Mouse (Mus musculus): Measurements from ENCODE around the gene Vopp1. TPM values are rescaled to one million over a fixed set of nuclear protein-coding genes. Genes with fewer than 3 reads are reported as not detected.

Gene Vopp1
- polyA plus RNA-seq, 1 experiment from 2014 or later = 24.3 TPM

DNA sequence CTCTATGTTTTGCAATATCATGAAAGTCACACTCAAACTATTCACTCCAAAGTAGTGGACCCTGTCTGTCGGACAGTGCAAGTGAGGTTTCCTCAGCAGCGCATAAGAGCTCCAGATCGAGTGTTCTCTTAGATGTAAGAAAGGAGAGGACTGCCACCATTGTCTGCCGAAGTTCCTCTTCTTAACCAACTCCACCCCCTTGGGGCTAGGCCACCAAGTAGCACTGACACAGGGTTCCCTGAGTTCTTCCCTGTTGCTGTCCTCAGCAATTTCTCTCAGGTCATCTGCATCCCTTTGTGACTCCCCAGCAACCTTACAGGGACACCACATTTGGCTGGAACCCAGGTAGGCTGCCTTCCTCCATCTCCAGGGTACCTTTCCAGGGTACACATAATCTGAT lies 34.4 kb downstream of the Vopp1 start:
- Histone ChIP-seq H3K27me3 (ENCODE audit: control insufficient read depth, insufficient read depth, low read length) (no peaks in the 10 kb centered on the region), H3K27ac (replicated peaks) (no peak overlapping the region), H3K4me2 (replicated peaks; ENCODE audit: low read depth) (no peak overlapping the region), H3K36me3 (ENCODE audit: control insufficient read depth, insufficient read depth, low read length) (0 out of 2 replicates have a peak, but pooled peaks cover 4% of the 10 kb centered on the region), H3K9ac (ENCODE audit: low read length) (no peak overlapping the region), H3K9me3 (ENCODE audit: control insufficient read depth, low read length) (no peaks in the 10 kb centered on the region), H3K4me1 (replicated peaks; ENCODE audit: control insufficient read depth, insufficient read depth) (no peaks in the 10 kb centered on the region), H3K4me3 (ENCODE audit: low read depth, low read length) (no peak overlapping the region)
- TF ChIP-seq EP300 (optimal IDR thresholded peaks at IDR 0.05) = no peak
- TF ChIP-seq CTCF (IDR thresholded peaks at IDR 0.05; ENCODE audit: low read depth) = no peak
- 87% methylated on average over 4 of the region's 4 CpGs for WGBS
- ATAC-seq (ENCODE audit: low FRiP score, low TSS enrichment) = no peak
- DNase-seq (ENCODE audit: low spot score) = no peak

DNA sequence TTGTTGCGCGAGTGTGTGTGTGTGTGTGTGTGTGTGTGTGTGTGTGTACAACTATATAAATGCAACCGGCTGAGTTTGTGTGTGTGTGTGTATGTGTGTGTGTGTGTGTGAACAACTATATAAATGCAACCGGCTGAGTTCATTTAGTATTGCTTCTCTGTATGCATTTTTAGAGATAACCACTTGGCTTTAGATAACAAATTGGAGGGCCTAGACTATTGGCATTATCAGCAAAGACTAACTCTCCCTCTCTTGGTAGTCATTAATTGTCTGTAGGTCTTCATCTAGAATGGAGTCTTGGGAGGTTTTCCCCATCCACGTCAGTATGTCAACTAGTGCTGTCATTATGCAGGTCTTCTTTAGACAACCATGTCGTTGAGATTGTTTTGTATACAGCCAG lies 37.6 kb downstream of the Vopp1 start:
- DNase-seq (ENCODE audit: low spot score) (no peak), ATAC-seq (ENCODE audit: low FRiP score, low TSS enrichment) (no peak)
- H3K4me1 ChIP-seq (replicated peaks; ENCODE audit: control insufficient read depth, insufficient read depth) = no peaks in the 10 kb centered on the region
- 0 out of 2 replicates have a peak, but pooled peaks cover 4% of the 10 kb centered on the region for H3K36me3 ChIP-seq (ENCODE audit: control insufficient read depth, insufficient read depth, low read length)
- 93% methylated on average over 6 of the region's 6 CpGs for WGBS
- no peak overlapping the region for H3K27ac ChIP-seq (replicated peaks)
- TF ChIP-seq EP300 (optimal IDR thresholded peaks at IDR 0.05) (no peak), CTCF (IDR thresholded peaks at IDR 0.05; ENCODE audit: low read depth) (no peak)
- H3K4me3 ChIP-seq (ENCODE audit: low read depth, low read length) = no peak overlapping the region
- H3K9me3 ChIP-seq (ENCODE audit: control insufficient read depth, low read length) = no peaks in the 10 kb centered on the region
- H3K4me2 ChIP-seq (replicated peaks; ENCODE audit: low read depth) = no peak overlapping the region
- H3K27me3 ChIP-seq (ENCODE audit: control insufficient read depth, insufficient read depth, low read length) = no peaks in the 10 kb centered on the region
- H3K9ac ChIP-seq (ENCODE audit: low read length) = no peak overlapping the region

DNA sequence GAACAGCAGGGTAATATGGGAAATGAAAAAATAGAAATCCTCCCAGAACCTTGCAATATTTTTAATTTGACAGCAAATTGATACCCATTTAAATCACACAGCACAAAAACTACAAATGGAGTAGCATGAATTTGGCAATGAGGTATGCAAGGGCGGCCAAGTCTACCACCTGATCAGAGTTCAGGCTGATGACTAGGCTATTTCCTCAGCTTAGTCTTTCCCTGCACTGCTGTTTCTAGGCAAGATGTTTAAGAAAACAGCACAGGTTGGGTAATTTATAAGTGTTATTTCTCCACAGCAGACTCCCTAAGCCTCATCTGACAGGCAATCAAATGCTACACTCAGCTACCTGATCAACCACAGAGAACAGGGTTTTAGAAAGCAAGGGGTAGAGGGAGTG lies 40.7 kb downstream of the Vopp1 start:
- Histone ChIP-seq H3K36me3 (ENCODE audit: control insufficient read depth, insufficient read depth, low read length) (0 out of 2 replicates have a peak, but pooled peaks cover 4% of the 10 kb centered on the region), H3K27ac (replicated peaks) (no peak overlapping the region), H3K9ac (ENCODE audit: low read length) (no peak overlapping the region), H3K9me3 (ENCODE audit: control insufficient read depth, low read length) (no peaks in the 10 kb centered on the region), H3K4me3 (ENCODE audit: low read depth, low read length) (no peak overlapping the region), H3K4me2 (replicated peaks; ENCODE audit: low read depth) (no peak overlapping the region), H3K27me3 (ENCODE audit: control insufficient read depth, insufficient read depth, low read length) (no peaks in the 10 kb centered on the region), H3K4me1 (replicated peaks; ENCODE audit: control insufficient read depth, insufficient read depth) (no peaks in the 10 kb centered on the region)
- ATAC-seq (ENCODE audit: low FRiP score, low TSS enrichment) = no peak
- TF ChIP-seq CTCF (IDR thresholded peaks at IDR 0.05; ENCODE audit: low read depth) (no peak), EP300 (optimal IDR thresholded peaks at IDR 0.05) (no peak)
- DNase-seq (ENCODE audit: low spot score) = no peak
- WGBS = 96% methylated on average over 1 of the region's 1 CpGs

DNA sequence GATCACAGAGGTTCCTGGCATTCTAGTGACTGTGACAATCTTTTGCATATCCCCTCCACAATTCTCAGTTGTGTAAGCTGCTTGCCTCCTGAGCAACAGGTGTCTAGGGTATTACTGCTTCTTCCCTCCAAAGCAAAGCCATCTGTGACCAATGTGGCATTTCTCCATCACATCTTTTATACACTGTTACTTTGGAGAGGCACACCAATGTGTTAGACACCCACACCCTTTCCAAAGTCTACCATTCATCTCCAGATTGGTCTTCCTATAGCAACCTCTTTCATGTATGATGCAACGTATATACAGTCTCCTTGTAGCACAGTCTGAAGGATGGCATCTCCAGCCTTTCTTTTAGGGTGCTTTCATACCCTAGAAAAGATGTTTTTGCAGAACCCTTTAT lies 42.3 kb downstream of the Vopp1 start:
- WGBS = 78% methylated on average over 1 of the region's 1 CpGs
- H3K9ac ChIP-seq (ENCODE audit: low read length) = no peak overlapping the region
- ATAC-seq (ENCODE audit: low FRiP score, low TSS enrichment) (no peak), DNase-seq (ENCODE audit: low spot score) (no peak)
- H3K4me1 ChIP-seq (replicated peaks; ENCODE audit: control insufficient read depth, insufficient read depth) = no peaks in the 10 kb centered on the region
- TF ChIP-seq CTCF (IDR thresholded peaks at IDR 0.05; ENCODE audit: low read depth) = no peak
- no peak for TF ChIP-seq EP300 (optimal IDR thresholded peaks at IDR 0.05)
- no peak overlapping the region for H3K4me2 ChIP-seq (replicated peaks; ENCODE audit: low read depth)
- no peaks in the 10 kb centered on the region for H3K36me3 ChIP-seq (ENCODE audit: control insufficient read depth, insufficient read depth, low read length)
- H3K27me3 ChIP-seq (ENCODE audit: control insufficient read depth, insufficient read depth, low read length) = no peaks in the 10 kb centered on the region
- H3K4me3 ChIP-seq (ENCODE audit: low read depth, low read length) = no peak overlapping the region
- H3K27ac ChIP-seq (replicated peaks) = no peak overlapping the region
- no peaks in the 10 kb centered on the region for H3K9me3 ChIP-seq (ENCODE audit: control insufficient read depth, low read length)

DNA sequence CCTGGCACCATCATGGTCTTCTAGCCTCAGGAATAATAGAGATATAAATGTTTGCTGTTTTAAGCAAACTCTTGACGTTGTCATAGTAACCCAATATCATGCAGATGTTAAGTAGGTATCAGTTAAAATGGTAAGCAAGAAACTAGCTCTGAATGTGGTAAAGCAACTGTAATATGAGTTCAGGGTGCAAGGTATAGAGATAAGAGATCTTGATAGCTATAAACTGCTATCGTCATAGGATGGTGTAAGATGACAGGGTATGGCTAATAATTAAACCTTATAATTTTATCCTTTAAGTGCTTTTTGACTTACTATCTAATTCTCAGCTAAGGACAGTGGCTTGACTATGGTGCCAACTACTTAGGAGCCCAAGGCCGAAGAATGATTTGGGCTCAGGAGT lies 44.6 kb downstream of the Vopp1 start:
- Histone ChIP-seq H3K27me3 (ENCODE audit: control insufficient read depth, insufficient read depth, low read length) (no peaks in the 10 kb centered on the region), H3K27ac (replicated peaks) (no peak overlapping the region), H3K4me3 (ENCODE audit: low read depth, low read length) (no peak overlapping the region), H3K36me3 (ENCODE audit: control insufficient read depth, insufficient read depth, low read length) (no peaks in the 10 kb centered on the region), H3K9ac (ENCODE audit: low read length) (no peak overlapping the region), H3K4me1 (replicated peaks; ENCODE audit: control insufficient read depth, insufficient read depth) (no peaks in the 10 kb centered on the region), H3K4me2 (replicated peaks; ENCODE audit: low read depth) (no peak overlapping the region), H3K9me3 (ENCODE audit: control insufficient read depth, low read length) (no peaks in the 10 kb centered on the region)
- no peak for ATAC-seq (ENCODE audit: low FRiP score, low TSS enrichment)
- TF ChIP-seq EP300 (optimal IDR thresholded peaks at IDR 0.05) (no peak), CTCF (IDR thresholded peaks at IDR 0.05; ENCODE audit: low read depth) (no peak)
- no peak for DNase-seq (ENCODE audit: low spot score)
- WGBS = 77% methylated on average over 3 of the region's 3 CpGs

DNA sequence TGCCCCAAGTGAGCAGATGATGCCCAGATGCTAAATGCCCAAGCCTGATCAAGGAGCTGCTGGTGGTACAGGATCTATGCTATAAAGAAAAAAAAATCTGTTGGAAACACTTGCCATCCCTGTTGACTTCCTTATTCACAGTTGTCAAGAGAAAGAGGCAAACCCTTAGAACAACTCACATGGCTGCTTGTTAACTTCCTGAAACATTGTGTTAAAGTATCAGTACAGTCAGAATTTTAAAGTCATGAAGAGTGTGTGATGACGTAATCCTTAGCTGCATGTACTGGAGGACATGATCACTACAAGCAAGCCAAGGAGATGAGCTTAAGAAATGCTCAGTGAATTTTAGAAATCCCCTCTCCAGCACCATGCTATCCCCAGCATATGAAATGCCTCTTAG lies 51.2 kb downstream of the Vopp1 start:
- no peak for TF ChIP-seq EP300 (optimal IDR thresholded peaks at IDR 0.05)
- TF ChIP-seq CTCF (IDR thresholded peaks at IDR 0.05; ENCODE audit: low read depth) = no peak
- Histone ChIP-seq H3K9me3 (ENCODE audit: control insufficient read depth, low read length) (no peaks in the 10 kb centered on the region), H3K9ac (ENCODE audit: low read length) (no peak overlapping the region), H3K4me3 (ENCODE audit: low read depth, low read length) (no peak overlapping the region), H3K36me3 (ENCODE audit: control insufficient read depth, insufficient read depth, low read length) (peaks cover 4% of the 10 kb centered on the region; the same call in 1 of the 2 replicates), H3K4me2 (replicated peaks; ENCODE audit: low read depth) (no peak overlapping the region), H3K27me3 (ENCODE audit: control insufficient read depth, insufficient read depth, low read length) (no peaks in the 10 kb centered on the region), H3K27ac (replicated peaks) (no peak overlapping the region), H3K4me1 (replicated peaks; ENCODE audit: control insufficient read depth, insufficient read depth) (no peaks in the 10 kb centered on the region)
- ATAC-seq (ENCODE audit: low FRiP score, low TSS enrichment) (no peak), DNase-seq (ENCODE audit: low spot score) (no peak)
- 86% methylated on average over 1 of the region's 1 CpGs for WGBS
